Mouse (Mus musculus) forebrain, embryonic 16.5 days (tissue): ENCODE results near the gene Pds5a. TPM values are rescaled to one million over a fixed set of nuclear protein-coding genes. Genes with fewer than 3 reads are reported as not detected.

ENCODE experiments used
- ATAC-seq: fragments of 200-750 bp; cut with Nextera tagmentation; 2 replicates; pipeline ENCODE4 v1.8.0; 2017; ENCODE audit warnings: mild to moderate bottlenecking, moderate library complexity
- H3K27ac ChIP-seq: fragments of 300-500 bp; sonication (generic); 2 replicates; pipeline ENCODE4 v1.5.1; 2014; ENCODE audit warnings: low read length, control low read depth
- H3K27me3 ChIP-seq: fragments of 300-500 bp; sonication (generic); replicated peaks from 2 replicates; pipeline ENCODE4 v1.6.1; 2014; ENCODE audit warnings: low read length; ENCODE audit not compliant: control insufficient read depth, insufficient read depth
- H3K36me3 ChIP-seq: fragments of 300-500 bp; sonication (generic); 2 replicates; pipeline ENCODE4 v1.6.1; 2014; ENCODE audit not compliant: control insufficient read depth, insufficient read depth
- H3K4me1 ChIP-seq: fragments of 300-500 bp; sonication (generic); replicated peaks from 2 replicates; pipeline ENCODE4 v1.6.1; 2014; ENCODE audit warnings: low read length; ENCODE audit not compliant: control insufficient read depth, insufficient read depth
- H3K4me2 ChIP-seq: fragments of 300-500 bp; sonication (generic); 2 replicates; pipeline ENCODE4 v1.6.1; 2014; ENCODE audit warnings: mild to moderate bottlenecking, low read length, control low read depth
- H3K4me3 ChIP-seq: fragments of 300-500 bp; sonication (generic); replicated peaks from 2 replicates; pipeline ENCODE4 v1.5.1; 2014; ENCODE audit warnings: mild to moderate bottlenecking, low read length, control low read depth
- H3K9ac ChIP-seq: fragments of 300-500 bp; sonication (generic); replicated peaks from 2 replicates; pipeline ENCODE4 v1.6.1; 2014; ENCODE audit warnings: low read depth, low read length, control low read depth
- H3K9me3 ChIP-seq: fragments of 300-500 bp; sonication (generic); 2 replicates; pipeline ENCODE4 v1.6.1; 2016; ENCODE audit warnings: low read length; ENCODE audit not compliant: control insufficient read depth
- WGBS: fragments of 180-500 bp; shearing (Covaris S2); extraction: QIAGEN DNeasy Blood & Tissue Kit; methylation state at CpG from one replicate; pipeline ENCODE4 v1.1.7; 2014; 5-methylcytosine and 5-hydroxymethylcytosine counted together
- polyA plus RNA-seq: library from polyadenylated mRNA; unstranded; fragments of >200 nt; fragmentation: Nextera tagmentation; extraction: Ambion mirVana; gene quantifications from 2 replicates; pipeline ENCODE4 v1.2.1, GENCODE M21; 2015

The Pds5a gene
- polyA plus RNA-seq, 1 experiment from 2014 or later: 62.8 TPM

DNA sequence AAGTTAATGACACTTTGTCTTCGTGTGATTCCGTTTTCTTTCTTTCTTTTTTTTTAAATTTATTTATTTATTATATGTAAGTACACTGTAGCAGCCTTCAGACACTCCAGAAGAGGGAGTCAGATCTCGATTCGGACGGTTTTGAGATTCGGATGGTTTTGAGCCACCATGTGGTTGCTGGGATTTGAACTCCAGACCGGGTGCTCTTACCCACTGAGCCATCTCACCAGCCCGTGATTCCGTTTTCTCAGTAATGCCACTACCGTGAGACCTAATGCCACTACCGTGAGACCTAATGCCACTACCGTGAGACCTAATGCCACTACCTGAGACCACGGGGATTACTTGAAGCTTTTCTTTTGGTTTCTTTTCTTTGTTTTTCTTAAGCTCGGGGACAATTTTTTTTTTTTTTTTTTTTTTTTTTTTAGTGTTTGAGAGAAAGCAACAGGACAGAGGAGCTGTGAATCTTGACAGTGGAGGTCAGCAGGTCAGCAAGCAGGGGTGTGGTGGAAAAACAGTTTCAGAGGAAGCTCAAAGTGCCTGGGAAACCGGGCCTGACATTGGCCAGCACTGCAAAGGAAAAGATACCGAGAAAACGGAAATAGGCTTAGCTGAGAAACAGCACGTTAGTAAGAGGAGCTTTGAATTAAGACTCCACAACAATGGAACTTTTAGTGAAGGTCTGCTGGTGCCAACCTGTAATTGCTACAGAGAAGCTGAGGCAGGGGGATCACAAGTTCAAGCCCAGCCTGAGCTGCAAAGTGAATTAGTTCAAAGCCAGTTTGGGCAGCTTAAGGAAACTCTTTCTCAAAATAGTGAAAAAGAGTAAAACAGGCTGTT lies 19.2 kb upstream of the Pds5a start:
- H3K9me3 ChIP-seq: no peaks in the 10 kb centered on the region
- H3K27ac ChIP-seq: no peak overlapping the region
- H3K27me3 ChIP-seq: no peaks in the 10 kb centered on the region
- no peak for ATAC-seq
- WGBS: 84% methylated on average over 18 of the region's 18 CpGs
- H3K36me3 ChIP-seq: no peaks in the 10 kb centered on the region
- H3K4me1 ChIP-seq: no peaks in the 10 kb centered on the region
- H3K4me2 ChIP-seq: no peak overlapping the region
- H3K9ac ChIP-seq: no peak overlapping the region
- H3K4me3 ChIP-seq: no peak overlapping the region

DNA sequence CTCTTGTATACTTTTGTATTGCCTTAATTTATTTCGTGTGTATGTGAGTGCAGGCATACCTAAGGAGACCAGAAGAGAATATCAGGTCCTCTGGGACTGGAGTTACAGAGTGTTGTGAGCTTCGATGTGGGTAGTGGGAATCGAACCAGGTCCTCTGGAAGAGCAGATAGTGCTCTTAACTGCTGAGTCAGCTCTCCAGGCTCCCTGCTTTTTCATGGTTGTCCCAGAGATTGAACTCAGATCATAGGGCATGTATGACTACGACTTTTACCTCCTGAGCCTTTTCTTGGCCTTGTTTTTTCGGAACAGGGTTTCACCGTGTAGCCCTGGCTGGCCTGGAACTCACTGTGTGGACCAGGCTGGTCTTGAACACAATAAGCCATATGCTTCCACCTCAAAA lies 17.0 kb upstream of the Pds5a start:
- no peak overlapping the region for H3K27ac ChIP-seq
- H3K4me1 ChIP-seq: no peaks in the 10 kb centered on the region
- H3K4me2 ChIP-seq: no peak overlapping the region
- H3K9me3 ChIP-seq: no peaks in the 10 kb centered on the region
- H3K9ac ChIP-seq: no peak overlapping the region
- H3K4me3 ChIP-seq: no peak overlapping the region
- no peak for ATAC-seq
- WGBS: 88% methylated on average over 6 of the region's 6 CpGs
- no peaks in the 10 kb centered on the region for H3K36me3 ChIP-seq
- H3K27me3 ChIP-seq: no peaks in the 10 kb centered on the region

DNA sequence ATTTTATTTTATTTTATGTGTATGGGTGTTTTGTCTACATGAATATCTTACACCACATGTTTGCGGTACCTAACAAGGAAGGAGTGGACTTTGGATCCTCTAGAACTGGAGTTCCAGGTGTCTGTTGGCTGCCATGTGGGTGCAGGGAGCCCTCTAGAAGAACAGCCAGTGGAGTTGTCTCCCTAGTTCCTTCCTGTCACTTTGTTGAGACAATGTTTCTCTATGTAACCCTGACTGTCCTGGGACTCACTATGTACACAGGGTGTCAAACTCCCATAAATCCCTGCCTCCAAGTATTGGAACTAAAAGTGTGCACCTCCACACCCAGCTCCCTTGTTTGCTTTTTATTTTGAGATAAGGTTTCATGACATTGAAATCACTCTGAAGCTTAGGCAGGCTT lies 13.4 kb upstream of the Pds5a start:
- H3K4me3 ChIP-seq: no peak overlapping the region
- H3K4me1 ChIP-seq: no peaks in the 10 kb centered on the region
- 100% methylated on average over 1 of the region's 1 CpGs for whole genome bisulfite sequencing
- ATAC-seq: no peak
- no peaks in the 10 kb centered on the region for H3K9me3 ChIP-seq
- H3K4me2 ChIP-seq: no peak overlapping the region
- H3K9ac ChIP-seq: no peak overlapping the region
- H3K27ac ChIP-seq: no peak overlapping the region
- H3K27me3 ChIP-seq: no peaks in the 10 kb centered on the region
- H3K36me3 ChIP-seq: no peaks in the 10 kb centered on the region

DNA sequence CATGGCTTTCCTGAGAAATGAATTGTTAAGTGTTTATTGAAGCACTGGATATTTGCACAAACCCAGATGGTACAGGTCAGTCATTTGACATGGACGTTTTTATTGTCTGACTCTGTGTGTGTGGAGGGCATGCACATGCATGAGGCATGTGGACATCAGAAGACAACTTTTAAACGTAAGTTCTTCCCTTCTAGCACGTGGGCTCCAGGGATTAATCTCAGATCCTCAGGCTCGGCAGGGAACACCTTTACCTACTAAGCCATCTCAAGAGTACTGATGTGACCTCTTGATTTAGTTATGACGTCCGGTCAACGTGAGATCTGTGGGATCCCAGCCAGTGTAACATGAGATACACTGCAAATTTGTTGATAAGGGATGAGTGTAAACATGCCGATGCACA lies 12.2 kb upstream of the Pds5a start:
- 81% methylated on average over 8 of the region's 8 CpGs for WGBS
- H3K4me2 ChIP-seq: no peak overlapping the region
- ATAC-seq: no peak
- no peak overlapping the region for H3K9ac ChIP-seq
- no peak overlapping the region for H3K4me3 ChIP-seq
- no peaks in the 10 kb centered on the region for H3K27me3 ChIP-seq
- H3K4me1 ChIP-seq: no peaks in the 10 kb centered on the region
- H3K9me3 ChIP-seq: no peaks in the 10 kb centered on the region
- H3K27ac ChIP-seq: no peak overlapping the region
- H3K36me3 ChIP-seq: no peaks in the 10 kb centered on the region

DNA sequence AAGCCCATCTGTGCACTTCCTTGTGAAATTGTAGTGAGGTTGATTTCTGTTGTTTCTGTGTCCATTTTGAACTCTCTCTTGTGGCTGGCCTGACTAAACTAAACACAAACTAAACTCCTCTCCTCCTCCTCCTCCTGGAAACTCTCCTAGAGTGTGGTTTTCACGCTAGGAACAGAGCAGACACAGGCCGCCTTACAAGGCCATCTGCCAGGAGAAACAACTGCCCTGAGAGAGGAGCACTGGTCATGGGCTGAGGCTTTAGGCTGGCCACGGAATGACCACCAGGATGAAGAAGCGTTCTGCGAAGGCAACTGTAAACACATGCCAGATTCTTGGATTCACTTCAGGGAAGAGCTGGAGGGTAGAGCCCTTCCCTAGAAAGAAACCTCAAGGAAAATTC lies 8.9 kb upstream of the Pds5a start:
- ATAC-seq: no peak

DNA sequence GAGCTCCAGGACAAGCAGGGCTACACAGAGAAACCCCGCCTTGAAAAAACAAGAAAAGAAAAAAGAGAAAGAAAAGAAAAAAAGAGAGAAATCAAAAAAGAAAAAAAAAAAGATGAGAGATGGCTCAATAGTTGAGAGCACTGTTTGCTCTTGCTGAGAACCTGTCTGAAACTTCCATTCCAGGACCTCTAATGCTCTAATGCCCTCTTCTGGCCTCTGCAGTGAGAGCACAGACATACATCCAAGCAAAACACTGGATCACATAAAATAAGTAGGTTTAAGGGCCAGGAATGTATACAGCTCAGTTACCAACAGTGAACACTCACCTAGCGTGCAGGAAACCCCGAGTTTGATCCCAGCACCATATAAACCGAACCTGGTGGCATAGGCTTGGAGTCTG lies 8.1 kb upstream of the Pds5a start:
- H3K4me2 ChIP-seq: no peak overlapping the region
- no peak overlapping the region for H3K9ac ChIP-seq
- H3K27me3 ChIP-seq: no peaks in the 10 kb centered on the region
- no peak overlapping the region for H3K4me3 ChIP-seq
- no peaks in the 10 kb centered on the region for H3K9me3 ChIP-seq
- no peak overlapping the region for H3K27ac ChIP-seq
- H3K4me1 ChIP-seq: no peaks in the 10 kb centered on the region
- WGBS: 84% methylated on average over 4 of the region's 4 CpGs
- ATAC-seq: no peak
- no peaks in the 10 kb centered on the region for H3K36me3 ChIP-seq

More for the DNA sequence above, 8.9 kb upstream of the Pds5a start:
- no peaks in the 10 kb centered on the region for H3K36me3 ChIP-seq
- no peak overlapping the region for H3K27ac ChIP-seq
- H3K9ac ChIP-seq: no peak overlapping the region
- H3K4me1 ChIP-seq: no peaks in the 10 kb centered on the region
- H3K4me3 ChIP-seq: no peak overlapping the region
- no peaks in the 10 kb centered on the region for H3K9me3 ChIP-seq
- H3K4me2 ChIP-seq: no peak overlapping the region
- WGBS: 73% methylated on average over 5 of the region's 5 CpGs
- H3K27me3 ChIP-seq: no peaks in the 10 kb centered on the region

DNA sequence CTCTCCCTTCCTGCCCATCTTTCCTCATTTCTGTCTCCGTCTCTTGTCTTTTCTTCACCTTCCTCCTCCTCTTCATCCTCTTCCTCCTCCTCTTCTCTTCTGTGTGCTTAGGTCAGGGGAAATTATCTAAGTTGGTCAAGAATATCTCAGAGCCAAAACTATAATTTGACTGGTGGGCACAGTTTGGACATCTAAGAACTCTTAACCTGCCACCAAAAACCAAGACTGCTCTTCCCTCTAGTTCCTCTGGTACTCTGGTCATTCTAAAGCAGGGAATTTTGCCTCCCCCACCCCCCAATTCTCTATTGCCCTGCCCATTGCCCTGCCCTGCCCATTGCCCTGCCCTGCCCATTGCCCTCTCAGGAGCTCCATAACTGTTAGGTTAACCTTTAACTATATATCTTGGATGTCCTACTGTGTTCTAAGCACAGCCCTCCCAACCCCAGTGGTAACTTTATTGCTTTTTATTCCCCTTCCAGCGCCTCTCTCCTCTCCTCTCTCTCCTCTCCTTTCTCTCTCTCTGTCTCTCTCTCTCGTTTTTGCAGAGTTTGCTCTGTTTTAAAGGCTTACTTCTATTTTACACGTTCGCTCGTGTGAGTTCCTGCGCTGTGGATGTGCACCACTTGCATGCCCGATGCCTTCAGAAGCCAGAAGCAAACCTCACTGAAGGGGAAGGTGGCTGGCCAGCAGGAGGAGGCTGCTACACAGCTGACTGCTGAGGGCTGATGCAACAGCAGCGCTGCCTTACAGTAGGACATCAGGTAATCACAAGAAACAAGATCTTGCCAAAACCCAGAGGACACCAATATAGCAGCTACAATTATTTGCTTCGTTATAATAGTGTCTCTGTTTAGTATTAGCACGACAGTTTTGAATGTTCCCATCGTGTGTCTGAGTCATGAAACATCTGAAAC lies 6.9 kb upstream of the Pds5a start:
- no peak for ATAC-seq
- no peak overlapping the region for H3K27ac ChIP-seq
- 72% methylated on average over 12 of the region's 12 CpGs for WGBS

DNA sequence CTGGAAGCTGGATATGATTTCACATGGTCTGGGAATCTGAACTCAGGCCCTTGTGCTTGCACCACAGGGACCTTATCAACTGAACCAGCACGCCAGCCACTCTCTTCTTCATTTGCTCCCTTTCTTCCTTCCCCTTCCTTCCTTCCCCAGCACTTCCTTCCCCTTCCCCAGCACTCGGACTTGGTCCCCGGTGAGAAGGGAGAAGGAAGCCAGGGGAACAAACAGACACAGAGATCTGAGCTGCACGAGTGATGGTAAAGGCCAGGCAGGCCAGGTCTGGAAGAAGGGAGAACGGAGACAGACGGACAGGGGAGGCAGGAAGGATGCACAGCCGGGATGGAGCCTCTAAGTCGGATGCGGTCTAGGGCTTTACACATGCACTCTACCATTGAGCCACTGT lies 5.2 kb upstream of the Pds5a start:
- no peaks in the 10 kb centered on the region for H3K27me3 ChIP-seq
- WGBS: 69% methylated on average over 9 of the region's 9 CpGs
- H3K9ac ChIP-seq: no peak overlapping the region
- H3K4me3 ChIP-seq: no peak overlapping the region
- H3K9me3 ChIP-seq: no peaks in the 10 kb centered on the region
- no peak for ATAC-seq
- H3K4me1 ChIP-seq: no peaks in the 10 kb centered on the region; the same call in 1 of the 2 replicates
- no peak overlapping the region for H3K4me2 ChIP-seq
- H3K36me3 ChIP-seq: no peaks in the 10 kb centered on the region
- no peak overlapping the region for H3K27ac ChIP-seq

More for the DNA sequence above, 6.9 kb upstream of the Pds5a start:
- Histone ChIP-seq H3K4me2 (no peak overlapping the region), H3K4me1 (no peaks in the 10 kb centered on the region), H3K9ac (no peak overlapping the region), H3K27me3 (no peaks in the 10 kb centered on the region), H3K36me3 (no peaks in the 10 kb centered on the region), H3K4me3 (no peak overlapping the region), H3K9me3 (no peaks in the 10 kb centered on the region)

DNA sequence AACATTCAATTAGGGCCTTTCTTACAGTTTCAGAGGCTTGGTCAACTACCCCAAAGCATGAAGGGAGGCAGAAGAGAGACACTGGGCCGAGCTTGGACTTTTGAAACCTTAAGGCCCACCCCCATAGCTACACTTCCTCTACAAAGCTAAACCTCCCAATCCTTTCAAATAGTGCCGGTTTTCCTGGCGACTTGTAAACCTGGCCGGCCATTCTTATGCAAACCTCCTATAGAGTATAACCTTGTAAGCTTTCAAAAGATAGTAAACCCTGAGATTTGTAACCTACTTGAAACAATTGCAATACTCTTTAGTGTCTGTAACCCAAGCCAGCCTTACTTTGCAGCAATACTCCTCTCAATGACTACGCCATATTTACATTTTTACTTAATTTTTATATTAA lies 2.0 kb upstream of the Pds5a start:
- Histone ChIP-seq H3K36me3 (no peaks in the 10 kb centered on the region), H3K4me2 (no peak overlapping the region), H3K27me3 (no peaks in the 10 kb centered on the region), H3K27ac (no peak overlapping the region), H3K9me3 (no peaks in the 10 kb centered on the region), H3K4me3 (no peak overlapping the region), H3K4me1 (peaks cover 13% of the 10 kb centered on the region), H3K9ac (no peak overlapping the region)
- WGBS: 70% methylated on average over 5 of the region's 5 CpGs
- ATAC-seq: no peak
